Mouse (Mus musculus) CH12.LX (cell line): ENCODE measurements around the gene Slc16a5. TPM values are rescaled to one million over a fixed set of nuclear protein-coding genes. Genes with fewer than 3 reads are reported as not detected.

Experiments
- DNase-seq: peaks from one replicate; pipeline ENCODE4 v3.0.0-alpha.2; 2013; ENCODE audit errors: extremely low read depth
- H3K27ac ChIP-seq: 2 replicates; pipeline ENCODE4 v1.5.1; 2012; ENCODE audit warnings: low read depth, mild to moderate bottlenecking, control low read depth, moderate library complexity; ENCODE audit not compliant: insufficient read depth
- H3K27me3 ChIP-seq: replicated peaks from 2 replicates; pipeline ENCODE3; 2012; ENCODE audit warnings: inconsistent platforms
- H3K36me3 ChIP-seq, 2 experiments: replicated peaks in 1 of 2; 2 replicates each; pipeline versions ENCODE3 to v1.6.1; 2012; ENCODE audit warnings: inconsistent platforms in 1 of 2, low read length in 1 of 2, mild to moderate bottlenecking in 1 of 2, mixed read lengths in 1 of 2, moderate library complexity in 1 of 2; ENCODE audit not compliant: control insufficient read depth in 1 of 2, insufficient read depth in 1 of 2
- H3K4me1 ChIP-seq, 2 experiments: 2 replicates each; pipeline ENCODE4 v1.6.1; 2012; ENCODE audit warnings: inconsistent platforms in 1 of 2, moderate library complexity in 1 of 2; ENCODE audit not compliant: insufficient read depth in 2 of 2, control insufficient read depth in 1 of 2
- H3K4me2 ChIP-seq: 2 replicates; pipeline ENCODE4 v1.6.1; 2012; ENCODE audit warnings: low read depth, mild to moderate bottlenecking, control low read depth; ENCODE audit not compliant: poor library complexity, insufficient read depth, severe bottlenecking
- H3K4me3 ChIP-seq, 3 experiments: fragments of 150-350 bp in 1 of 3; sonication (generic) in 1 of 3; replicated peaks in 1 of 3; 2 replicates each; pipeline versions ENCODE3 to v1.5.1; 2011 to 2012; ENCODE audit warnings: low read depth in 2 of 3, low read length in 2 of 3, mild to moderate bottlenecking in 2 of 3, moderate library complexity in 2 of 3, control low read depth in 1 of 3, improper control_type of control experiment in 1 of 3, inconsistent platforms in 1 of 3, mixed read lengths in 1 of 3; ENCODE audit not compliant: poor library complexity in 1 of 3
- H3K79me2 ChIP-seq: replicated peaks from 2 replicates; pipeline ENCODE4 v1.6.1; 2012; ENCODE audit warnings: mild to moderate bottlenecking, moderate library complexity; ENCODE audit not compliant: control insufficient read depth, poor library complexity, insufficient read depth, severe bottlenecking; ENCODE audit errors: extremely low read depth
- H3K9ac ChIP-seq: 2 replicates; pipeline ENCODE4 v1.6.1; 2012; ENCODE audit warnings: low read depth, mild to moderate bottlenecking, control low read depth, moderate library complexity; ENCODE audit not compliant: insufficient read depth
- H3K9me3 ChIP-seq: replicated peaks from 2 replicates; pipeline ENCODE3; 2012; ENCODE audit warnings: low read length, inconsistent platforms, mixed read lengths
- CHD1 ChIP-seq: IDR thresholded peaks from 2 replicates; pipeline ENCODE4 v1.6.1; 2012; ENCODE audit warnings: low read depth, low read length, improper control_type of control experiment, inconsistent platforms
- CHD2 ChIP-seq: IDR thresholded peaks from 2 replicates; pipeline ENCODE4 v1.6.1; 2011; ENCODE audit warnings: low read length, improper control_type of control experiment
- CTCF ChIP-seq, 2 experiments: IDR thresholded peaks in 1 of 2; conservative IDR thresholded peaks in 1 of 2; 2 replicates each; pipeline ENCODE4 v1.5.1; 2011 to 2012; ENCODE audit warnings: low read depth in 2 of 2, low read length in 2 of 2, improper control_type of control experiment in 1 of 2, inconsistent platforms in 1 of 2, mild to moderate bottlenecking in 1 of 2, moderate library complexity in 1 of 2
- E2F4 ChIP-seq: IDR thresholded peaks from 2 replicates; pipeline ENCODE4 v1.6.1; 2011; ENCODE audit warnings: low read depth, low read length, improper control_type of control experiment; ENCODE audit not compliant: insufficient replicate concordance
- EP300 ChIP-seq: IDR thresholded peaks from 2 replicates; pipeline ENCODE4 v1.6.1; 2011; ENCODE audit warnings: low read length, improper control_type of control experiment
- ETS1 ChIP-seq: conservative IDR thresholded peaks from 2 replicates; pipeline ENCODE4 v1.6.1; 2012; ENCODE audit warnings: low read depth, mild to moderate bottlenecking, inconsistent platforms, low read length, improper control_type of control experiment, moderate library complexity
- GABPA ChIP-seq: IDR thresholded peaks from 2 replicates; pipeline ENCODE4 v1.6.1; 2012; ENCODE audit warnings: low read depth, low read length, improper control_type of control experiment, inconsistent platforms; ENCODE audit not compliant: insufficient replicate concordance
- IRF4 ChIP-seq: IDR thresholded peaks from 2 replicates; pipeline ENCODE4 v1.6.1; 2014; ENCODE audit warnings: low read depth, mild to moderate bottlenecking, inconsistent platforms, low read length, improper control_type of control experiment
- JUN ChIP-seq: IDR thresholded peaks from 2 replicates; pipeline ENCODE4 v1.6.1; 2011; ENCODE audit warnings: low read depth, mild to moderate bottlenecking, low read length, improper control_type of control experiment, moderate library complexity; ENCODE audit not compliant: insufficient read depth
- JUND ChIP-seq: conservative IDR thresholded peaks from 2 replicates; pipeline ENCODE4 v1.6.1; 2011; ENCODE audit warnings: low read depth, low read length, improper control_type of control experiment
- MAFK ChIP-seq: IDR thresholded peaks from 2 replicates; pipeline ENCODE4 v1.6.1; 2011; ENCODE audit warnings: low read length, improper control_type of control experiment; ENCODE audit not compliant: insufficient replicate concordance
- MAX ChIP-seq: IDR thresholded peaks from 2 replicates; pipeline ENCODE4 v1.6.1; 2011; ENCODE audit warnings: low read length, improper control_type of control experiment
- MAZ ChIP-seq: IDR thresholded peaks from 2 replicates; pipeline ENCODE4 v1.6.1; 2012; ENCODE audit warnings: low read depth, mild to moderate bottlenecking, inconsistent platforms, low read length, improper control_type of control experiment, moderate library complexity
- MEF2A ChIP-seq: IDR thresholded peaks from 2 replicates; pipeline ENCODE4 v1.6.1; 2014; ENCODE audit warnings: low read depth, mild to moderate bottlenecking, inconsistent platforms, low read length, improper control_type of control experiment, borderline replicate concordance
- MXI1 ChIP-seq: IDR thresholded peaks from 2 replicates; pipeline ENCODE4 v1.6.1; 2011; ENCODE audit warnings: mild to moderate bottlenecking, low read depth, low read length, improper control_type of control experiment
- PAX5 ChIP-seq: IDR thresholded peaks from 2 replicates; pipeline ENCODE4 v1.6.1; 2012; ENCODE audit warnings: low read length, inconsistent platforms, mixed read lengths
- POLR2AphosphoS2 ChIP-seq: IDR thresholded peaks from 2 replicates; pipeline ENCODE4 v1.6.1; 2011; ENCODE audit warnings: low read depth, low read length, improper control_type of control experiment
- RAD21 ChIP-seq: IDR thresholded peaks from 2 replicates; pipeline ENCODE4 v1.6.1; 2011; ENCODE audit warnings: low read depth, mild to moderate bottlenecking, low read length, improper control_type of control experiment, moderate library complexity
- SIN3A ChIP-seq: IDR thresholded peaks from 2 replicates; pipeline ENCODE4 v1.6.1; 2012; ENCODE audit warnings: low read length, improper control_type of control experiment, inconsistent platforms
- SMC3 ChIP-seq: IDR thresholded peaks from 2 replicates; pipeline ENCODE4 v1.6.1; 2011; ENCODE audit warnings: low read depth, low read length, improper control_type of control experiment
- TCF12 ChIP-seq: IDR thresholded peaks from 2 replicates; pipeline ENCODE4 v1.6.1; 2014; ENCODE audit warnings: low read depth, mild to moderate bottlenecking, inconsistent platforms, low read length, improper control_type of control experiment
- UBTF ChIP-seq: IDR thresholded peaks from 2 replicates; pipeline ENCODE4 v1.6.1; 2012; ENCODE audit warnings: low read depth, mild to moderate bottlenecking, inconsistent platforms, low read length, improper control_type of control experiment, moderate library complexity
- ZNF384 ChIP-seq: IDR thresholded peaks from 2 replicates; pipeline ENCODE4 v1.6.1; 2012; ENCODE audit warnings: low read depth, low read length, improper control_type of control experiment, inconsistent platforms
- dilution Hi-C: fragments of 300-500 bp; cut with MboI; formaldehyde crosslinking; loops from 2 replicates; pipeline ENCODE4 v1.14.3; 2020; ENCODE audit warnings: low sequenced_read_pairs; ENCODE audit not compliant: extremely low pct_unique_long_range_greater_than_20kb, extremely low pct_ligation_motif_present
- in situ Hi-C: fragments of 300-500 bp; cut with MboI; formaldehyde crosslinking; loops from 3 replicates; pipeline ENCODE4 v1.14.3; 2019; ENCODE audit warnings: low sequenced_read_pairs, low pct_ligation_motif_present, low pct_unique_long_range_greater_than_20kb, mixed read lengths
- polyA plus RNA-seq: library from polyadenylated mRNA; unstranded; fragments of >175 nt; gene quantifications from 2 replicates; pipeline ENCODE4 v1.2.1, GENCODE M21; 2012; ENCODE audit warnings: low read depth; ENCODE audit not compliant: insufficient read length
- total RNA-seq, 2 experiments: library from RNA; depleted of rRNA; stranded (reverse); fragments of 300-350 nt in 1 of 2; fragments of >200 nt in 1 of 2; gene quantifications; 2 replicates each; pipeline ENCODE4 v1.2.3; 2012 to 2014

Slc16a5 gene
- total and polyA plus RNA-seq, 3 experiments = 0.51 to 0.71 TPM; not detected in 1

DNA sequence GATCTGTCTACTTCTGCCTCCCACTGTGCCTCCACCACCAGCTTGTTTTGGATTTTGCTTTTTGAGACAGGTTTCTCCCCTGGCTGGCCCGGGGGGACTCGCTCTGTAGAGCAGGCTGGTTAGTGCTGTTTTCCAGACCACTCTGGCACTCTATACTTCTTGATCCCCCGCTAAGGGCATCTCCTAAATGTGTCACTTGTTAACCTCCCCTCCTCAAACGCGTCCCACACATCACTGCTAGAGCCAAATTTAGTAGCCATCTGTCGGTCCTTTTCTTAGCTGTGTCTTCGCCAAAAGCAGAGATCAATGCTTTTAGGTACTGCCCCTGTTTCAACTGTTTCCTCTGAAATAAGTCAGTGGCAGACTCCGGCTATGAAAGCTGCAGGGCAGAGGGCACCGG, 56.4 kb downstream of the Slc16a5 start:
- peaks cover 5% of the 10 kb centered on the region for H3K79me2 ChIP-seq
- H3K4me3 ChIP-seq = no peak overlapping the region
- TF ChIP-seq SIN3A (peak; percentile 41; the same call in 1 of the 2 replicates), MEF2A (peak; percentile 95), ETS1 (peak; percentile 53; the same call in 1 of the 2 replicates), MXI1 (peak; percentile 35; the same call in 1 of the 2 replicates), TCF12 (peak; percentile 28; the same call in 1 of the 2 replicates), IRF4 (peak; percentile 48; the same call in 1 of the 2 replicates), JUN (no peak), JUND (no peak)
- H3K27me3 ChIP-seq = no peaks in the 10 kb centered on the region
- dilution Hi-C loops = no loop called here
- peak overlapping the region; percentile 26; the same call in 1 of the 2 replicates for H3K9ac ChIP-seq
- no peaks in the 10 kb centered on the region for H3K9me3 ChIP-seq
- H3K36me3 ChIP-seq = peaks cover 6 to 18% of the 10 kb centered on the region in 2 experiments
- peaks cover 9 to 46% of the 10 kb centered on the region in 2 experiments for H3K4me1 ChIP-seq
- in situ Hi-C loops = no loop called here
- no peak overlapping the region; the same call in 1 of the 2 replicates for H3K27ac ChIP-seq
- peak overlapping the region; percentile 55 for H3K4me2 ChIP-seq
- peak; percentile 62 for DNase-seq

DNA sequence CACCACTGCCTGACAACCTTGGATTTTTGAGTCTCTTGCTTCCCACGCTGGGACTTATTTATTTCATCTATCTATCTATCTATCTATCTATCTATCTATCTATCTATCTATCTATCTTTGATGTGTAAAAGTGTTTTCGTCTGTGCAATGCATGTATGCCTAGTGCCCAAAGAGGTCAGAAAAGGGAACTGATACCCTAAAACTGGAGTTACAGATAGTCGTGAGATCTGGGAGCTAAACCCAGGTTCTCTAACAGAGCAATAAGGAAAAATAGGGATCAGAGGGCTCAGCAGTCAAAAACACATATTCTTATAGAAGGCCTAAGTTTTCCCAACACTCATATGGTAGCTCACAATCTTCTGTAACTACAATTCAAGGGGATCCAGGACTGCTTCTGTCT, 57.3 kb downstream of the Slc16a5 start:
- Histone ChIP-seq H3K79me2 (0 out of 2 replicates have a peak, but pooled peaks cover 4% of the 10 kb centered on the region), H3K4me2 (no peak overlapping the region), H3K4me3 (no peak overlapping the region), H3K36me3 (peaks cover 10 to 26% of the 10 kb centered on the region in 2 experiments), H3K4me1 (peaks cover 9 to 46% of the 10 kb centered on the region in 2 experiments), H3K27ac (no peak overlapping the region), H3K27me3 (no peaks in the 10 kb centered on the region), H3K9ac (no peak overlapping the region), H3K9me3 (no peaks in the 10 kb centered on the region)
- TF ChIP-seq EP300 (peak; percentile 62; the same call in 1 of the 2 replicates), MAX (no peak), MXI1 (no peak), POLR2AphosphoS2 (no peak), IRF4 (peak; percentile 76; the same call in 1 of the 2 replicates)
- dilution Hi-C loops (no loop called here), in situ Hi-C loops (no loop called here)
- no peak for DNase-seq

DNA sequence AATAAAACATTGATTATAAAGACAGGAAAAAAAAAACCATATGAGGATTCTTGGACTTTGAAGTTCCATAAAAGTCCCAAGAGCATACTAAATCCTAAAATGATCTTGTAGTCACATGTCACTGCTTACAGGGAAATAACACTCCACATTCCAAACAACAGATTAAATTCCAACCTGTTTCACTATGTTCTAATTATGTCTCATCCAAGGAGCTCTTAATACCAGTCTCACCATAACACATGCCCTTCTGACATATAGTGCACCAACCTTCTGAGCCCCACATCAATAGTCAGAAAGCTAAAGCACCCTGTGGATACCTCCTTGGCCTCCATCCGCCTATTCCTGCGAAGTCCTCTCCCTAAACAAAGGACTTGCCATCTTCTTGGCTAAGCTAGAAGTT, 57.9 kb downstream of the Slc16a5 start:
- Histone ChIP-seq H3K9ac (no peak overlapping the region), H3K36me3 (peaks cover 15 to 32% of the 10 kb centered on the region in 2 experiments), H3K4me1 (peaks cover 5 to 41% of the 10 kb centered on the region in 2 experiments), H3K27me3 (no peaks in the 10 kb centered on the region), H3K4me3 (no peak overlapping the region), H3K79me2 (peaks cover 8% of the 10 kb centered on the region), H3K9me3 (no peaks in the 10 kb centered on the region), H3K4me2 (no peak overlapping the region), H3K27ac (no peak overlapping the region)
- TF ChIP-seq UBTF (no peak), PAX5 (no peak), IRF4 (no peak), EP300 (no peak), CHD2 (no peak), MXI1 (no peak), ETS1 (no peak), MAZ (no peak), MAX (no peak), MAFK (no peak), CTCF (conservative IDR thresholded peaks at IDR 0.05 in 1 of 2, IDR thresholded peaks at IDR 0.05 in 1 of 2; ENCODE audit: low read depth in 2 of 2, low read length in 2 of 2) (no peak), RAD21 (no peak), ZNF384 (no peak), SMC3 (no peak), E2F4 (no peak), TCF12 (no peak), GABPA (no peak), CHD1 (no peak)
- DNase-seq = no peak
- in situ Hi-C loops (no loop called here), dilution Hi-C loops (no loop called here)
